Mouse (Mus musculus) embryo, embryonic 11.5 days (tissue): ENCODE results near the gene Lgals3.
"Not testable (repeated sequence)": the region's sequence is repeated elsewhere in the genome, so short reads cannot be mapped to it uniquely, and the experiment has no call there.

Experiments
- DNase-seq: peaks from one replicate; pipeline ENCODE4 v3.0.0-alpha.2; 2012; ENCODE audit warnings: low read depth, low spot score

Lgals3 gene

DNA sequence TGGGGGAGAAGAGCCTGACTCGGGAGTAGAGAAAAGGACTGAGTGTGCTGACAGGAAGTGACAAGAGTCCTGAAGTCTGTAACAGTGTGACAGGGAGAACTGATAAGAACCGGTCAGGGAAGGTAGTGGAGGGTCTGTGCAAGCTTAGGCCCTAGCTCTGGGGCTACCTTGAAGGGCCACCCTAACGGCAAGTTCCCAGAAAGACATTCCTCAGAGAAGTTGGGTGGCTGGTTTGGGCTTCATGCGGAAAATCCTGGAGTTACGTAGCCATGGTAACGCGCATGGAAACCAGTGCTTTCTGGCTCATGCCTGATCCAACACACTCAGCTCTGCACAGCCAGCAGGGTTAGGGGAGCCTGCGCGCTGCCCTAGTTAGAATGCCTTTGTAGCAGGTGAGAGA lies at the start of gene Lgals3:
Gene Lgals3 (plus strand): TSS at position 291 of the 400 bp plus-strand sequence.
- no peak for DNase-seq

DNA sequence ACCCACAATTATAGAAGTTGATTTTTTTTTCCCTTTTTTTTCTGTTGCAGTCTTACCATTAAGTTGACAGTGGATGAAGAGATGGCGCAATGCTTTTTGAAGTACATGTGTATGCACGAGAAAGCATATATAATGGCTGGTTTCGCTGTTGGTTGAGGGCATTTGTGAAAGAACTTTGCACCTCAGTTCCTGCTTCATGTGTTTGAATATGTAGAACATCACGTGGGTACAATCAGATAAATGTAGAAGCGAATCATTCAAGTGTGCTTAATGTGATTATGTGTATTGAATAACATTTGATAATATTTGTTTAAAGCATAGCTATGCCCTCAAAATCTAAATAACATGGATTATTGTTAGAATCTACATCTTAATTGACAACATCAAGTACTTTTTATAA lies 48.2 kb upstream of the Lgals3 start:
- no peak for DNase-seq

DNA sequence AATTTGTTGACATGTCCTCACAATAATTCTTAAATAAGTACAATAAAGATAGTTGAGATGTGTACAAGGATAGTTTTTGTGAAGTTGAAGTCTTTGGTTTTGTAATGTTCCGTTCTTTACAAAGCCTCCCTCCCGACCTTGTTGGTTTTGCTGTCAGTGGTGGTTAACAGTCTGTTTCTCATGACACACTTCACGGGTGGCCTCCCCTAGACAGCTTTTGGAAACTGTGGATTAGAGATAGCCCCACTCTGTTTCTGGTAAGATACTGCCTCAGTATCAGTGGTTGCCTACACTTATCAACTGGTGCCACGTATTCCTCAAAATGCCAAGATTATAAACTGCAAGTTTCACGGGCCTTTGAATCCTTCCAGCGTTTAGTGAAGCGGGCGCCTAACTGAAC lies 46.0 kb upstream of the Lgals3 start:
- not testable (repeated sequence) for DNase-seq

DNA sequence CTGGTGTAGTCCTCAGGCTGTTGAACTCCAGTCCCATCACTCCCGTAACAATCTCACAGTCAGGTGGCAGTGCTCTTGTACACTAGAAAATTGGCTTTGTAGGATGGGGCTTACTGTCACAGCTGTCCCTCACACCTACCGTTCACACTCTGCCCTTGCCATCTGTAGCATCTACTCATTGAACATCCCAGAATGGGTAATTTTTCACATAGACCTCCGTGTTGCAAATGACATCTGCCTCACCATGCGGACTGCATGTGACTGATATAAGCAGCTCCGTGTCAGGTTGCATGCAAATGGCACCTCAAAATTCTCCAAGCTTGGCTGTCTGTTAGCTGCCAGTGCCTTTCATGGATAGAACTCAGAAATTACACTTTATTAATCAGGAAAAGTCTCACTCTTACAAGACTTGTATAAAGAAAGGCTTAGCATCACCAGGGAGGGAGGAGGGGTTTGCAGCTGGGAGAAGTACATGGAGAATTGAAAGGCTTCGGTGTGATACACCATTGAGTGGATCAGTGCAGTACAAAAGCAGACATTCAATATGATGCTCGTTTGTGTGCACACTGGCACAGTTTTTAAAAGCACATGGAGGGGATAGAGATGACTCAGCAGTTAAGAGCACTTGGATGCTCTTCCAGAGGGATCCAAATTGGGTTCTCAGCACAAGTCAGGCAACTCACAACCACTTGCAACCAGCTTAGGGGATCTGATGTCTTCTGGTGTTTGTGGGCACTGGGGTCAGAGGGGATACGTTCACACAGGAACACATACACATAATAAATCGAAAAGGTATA lies 41.4 kb upstream of the Lgals3 start:
- no peak for DNase-seq

DNA sequence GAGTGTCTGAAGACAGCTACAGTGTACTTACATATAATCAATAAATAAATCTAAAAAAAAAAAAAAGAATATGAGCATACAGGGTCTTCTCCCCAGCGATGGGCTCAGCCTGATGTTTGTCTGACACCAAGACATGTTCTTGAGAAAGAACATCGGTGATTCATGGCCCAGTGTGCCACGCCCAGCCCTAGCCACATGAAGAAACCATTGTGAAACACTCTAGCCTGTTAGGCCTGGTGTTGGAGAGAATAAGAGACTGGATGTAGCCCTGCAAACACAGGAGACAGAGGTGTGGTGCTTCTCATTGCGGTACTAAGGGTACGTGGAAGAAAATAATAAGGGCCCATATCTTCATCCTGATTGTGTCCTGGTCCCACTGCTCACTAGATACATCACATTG lies 40.2 kb upstream of the Lgals3 start:
- DNase-seq = no peak

DNA sequence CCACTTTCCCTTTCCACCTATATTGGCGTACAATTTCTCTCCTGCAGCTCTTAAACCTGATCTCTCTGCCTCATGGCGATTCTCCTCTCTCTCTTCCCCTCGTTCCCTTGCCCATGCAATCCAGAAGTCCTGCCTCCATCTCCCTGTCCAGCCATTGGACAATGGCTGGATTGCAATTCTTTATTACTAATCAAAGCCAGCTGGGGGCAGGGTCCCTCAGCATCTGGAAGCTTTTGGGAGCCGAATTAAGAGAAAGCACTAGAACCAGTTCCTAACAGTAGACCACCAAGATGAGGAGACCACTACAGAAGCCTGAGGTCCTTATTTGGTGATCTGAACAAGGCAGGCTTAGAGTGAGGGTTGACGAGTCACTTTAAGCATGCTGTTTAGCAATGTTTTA lies 35.6 kb upstream of the Lgals3 start:
- no peak for DNase-seq

DNA sequence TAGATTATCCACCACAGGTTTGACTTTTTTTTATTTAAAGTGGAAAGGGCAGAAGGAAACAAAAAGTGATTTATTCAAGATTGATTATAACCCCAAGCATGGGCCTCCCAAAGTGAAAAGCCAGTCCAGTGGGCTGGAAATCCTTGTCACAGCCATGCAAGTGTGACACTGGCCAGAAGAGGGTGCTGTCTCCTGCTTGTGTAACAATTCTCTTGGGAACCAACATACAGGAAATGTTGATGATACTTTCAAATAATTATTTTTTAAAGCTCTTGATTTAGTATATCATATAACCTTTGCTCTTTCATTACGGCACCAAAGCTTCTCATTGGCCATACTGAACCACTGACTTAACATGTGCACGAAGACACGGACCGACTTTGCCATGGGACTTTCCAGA lies 32.7 kb upstream of the Lgals3 start:
- peak; percentile 32 for DNase-seq

DNA sequence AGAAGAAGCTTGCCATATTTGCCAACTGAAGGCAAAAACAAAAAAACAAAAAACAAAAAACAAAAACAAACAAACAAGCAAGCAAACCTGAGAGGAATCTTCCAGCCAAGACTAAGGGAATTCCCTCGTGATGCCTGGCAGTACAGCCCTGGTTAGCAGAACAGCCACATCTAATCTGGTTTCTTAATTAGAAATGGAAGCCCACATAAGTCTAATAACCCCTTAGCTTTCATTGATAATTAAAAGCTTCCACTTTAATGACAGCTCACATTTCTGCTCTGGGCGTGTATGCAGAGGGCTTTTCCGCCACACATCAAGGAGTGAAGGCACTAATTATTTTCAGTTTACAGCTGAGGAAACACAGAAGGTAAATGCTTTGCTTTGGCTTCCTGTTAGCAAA lies 32.3 kb upstream of the Lgals3 start:
- DNase-seq = no peak

DNA sequence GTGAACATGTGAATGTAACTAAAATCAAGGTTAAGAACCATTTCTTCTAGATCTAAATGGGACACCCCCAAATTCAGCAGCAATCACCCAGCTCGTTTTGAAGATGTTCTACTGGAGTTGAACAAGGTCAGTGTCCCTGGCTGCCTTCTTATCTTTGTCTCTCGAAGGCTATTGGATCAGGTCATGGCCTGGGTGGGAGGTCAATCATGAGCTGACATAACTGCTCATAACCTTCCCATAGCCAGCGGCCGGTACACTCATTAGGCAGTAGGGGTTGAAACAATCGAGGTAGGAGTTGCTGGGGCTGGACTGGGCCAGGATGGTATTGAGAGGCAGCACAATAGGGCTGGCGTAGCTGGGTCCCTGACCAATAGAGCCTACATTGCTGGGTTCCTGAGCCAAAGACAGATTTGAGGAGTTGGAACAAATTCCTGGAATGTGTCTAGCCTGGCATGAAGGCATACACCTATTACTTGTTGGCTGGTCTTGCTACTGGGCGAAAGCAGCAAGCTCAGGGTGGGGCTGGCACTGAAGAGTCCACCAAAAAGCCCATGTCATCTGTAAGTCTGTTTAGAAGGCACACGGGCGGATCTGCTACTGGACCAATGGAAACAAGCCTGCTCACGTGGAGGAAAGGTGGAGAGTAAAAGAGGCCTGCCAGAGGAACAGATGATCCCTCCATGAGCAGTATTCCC lies 27.2 kb upstream of the Lgals3 start:
- DNase-seq = no peak

DNA sequence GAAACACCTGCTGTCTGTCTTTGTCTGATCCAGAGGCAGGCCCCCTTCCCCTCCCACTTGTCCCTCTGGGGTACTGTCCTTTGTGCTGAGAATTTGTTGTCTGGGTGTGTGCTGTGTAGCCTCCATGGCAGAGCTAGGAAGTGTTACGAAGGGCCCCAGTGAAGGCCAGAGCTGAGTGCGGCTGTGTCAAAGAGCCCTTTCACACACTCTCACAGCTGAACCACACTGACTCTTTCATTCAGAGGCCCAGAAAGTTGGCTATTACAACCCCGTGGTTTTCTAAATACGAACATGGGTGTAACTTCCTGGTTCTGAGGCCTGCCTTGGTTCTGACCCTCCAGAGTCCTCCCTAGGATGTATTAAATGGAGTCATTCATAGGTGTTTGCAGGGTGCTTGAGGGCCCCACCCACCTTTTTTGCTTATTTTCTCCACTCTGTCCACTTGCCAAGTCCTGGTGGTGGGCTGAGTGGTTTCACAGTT lies 25.7 kb upstream of the Lgals3 start:
- no peak for DNase-seq

DNA sequence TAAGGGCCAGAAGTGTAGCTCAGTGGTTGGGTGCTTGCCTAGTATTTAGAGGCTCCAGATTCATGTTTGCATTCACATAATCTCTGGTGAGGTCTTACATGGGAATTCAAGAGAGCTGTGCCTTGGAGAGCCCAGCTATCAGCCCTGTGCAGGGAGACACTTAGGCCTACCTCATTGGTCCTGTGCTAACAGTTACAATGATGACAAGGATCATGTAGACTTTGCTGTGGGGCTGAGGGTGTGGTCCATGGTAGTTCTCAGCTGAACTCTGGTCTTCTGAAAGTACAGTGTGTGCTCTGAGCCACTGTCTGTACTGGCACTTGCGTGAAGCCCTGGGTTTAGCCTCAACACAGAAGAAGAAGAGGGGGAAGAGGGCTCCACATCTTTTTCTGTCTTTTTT lies 20.8 kb upstream of the Lgals3 start:
- DNase-seq = no peak

DNA sequence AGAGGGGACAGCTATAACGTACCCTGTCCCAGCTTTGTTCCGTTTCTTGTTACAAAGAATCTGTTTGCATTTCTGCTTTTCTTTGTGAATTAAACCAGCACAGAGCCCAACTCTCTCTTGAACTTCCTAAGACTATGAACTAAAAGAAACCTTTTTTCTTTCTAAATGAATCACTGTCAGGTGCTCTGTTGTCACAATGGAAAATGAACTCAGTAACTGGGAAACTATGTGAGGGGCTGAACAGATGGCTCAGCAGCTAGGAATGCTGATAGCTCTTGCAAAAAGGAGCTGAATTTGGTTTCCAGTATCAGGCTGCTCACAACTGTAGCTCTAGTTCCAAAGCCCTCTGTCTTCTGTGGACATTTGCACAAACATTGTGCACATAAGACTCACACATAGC lies 16.6 kb upstream of the Lgals3 start:
- DNase-seq = no peak

DNA sequence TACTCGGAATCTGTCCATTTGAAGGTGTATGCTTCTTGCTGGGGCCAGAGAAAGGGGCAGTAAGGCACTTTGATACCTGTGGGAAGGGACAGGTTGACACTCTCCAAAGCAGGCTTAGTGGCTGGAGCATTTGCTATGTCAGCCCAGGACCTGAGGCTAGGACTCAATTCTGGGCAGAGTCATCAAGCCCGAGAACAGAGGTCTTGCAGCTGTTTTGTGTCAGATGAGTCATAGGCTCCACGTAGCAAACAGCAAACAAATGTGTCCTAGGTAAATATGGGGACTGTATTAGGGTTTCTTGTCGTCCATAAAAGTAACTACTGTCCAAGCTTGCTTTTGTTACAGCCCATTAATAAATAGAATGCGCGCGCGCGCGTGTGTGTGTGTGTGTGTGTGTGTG lies 15.3 kb upstream of the Lgals3 start:
- DNase-seq = no peak

DNA sequence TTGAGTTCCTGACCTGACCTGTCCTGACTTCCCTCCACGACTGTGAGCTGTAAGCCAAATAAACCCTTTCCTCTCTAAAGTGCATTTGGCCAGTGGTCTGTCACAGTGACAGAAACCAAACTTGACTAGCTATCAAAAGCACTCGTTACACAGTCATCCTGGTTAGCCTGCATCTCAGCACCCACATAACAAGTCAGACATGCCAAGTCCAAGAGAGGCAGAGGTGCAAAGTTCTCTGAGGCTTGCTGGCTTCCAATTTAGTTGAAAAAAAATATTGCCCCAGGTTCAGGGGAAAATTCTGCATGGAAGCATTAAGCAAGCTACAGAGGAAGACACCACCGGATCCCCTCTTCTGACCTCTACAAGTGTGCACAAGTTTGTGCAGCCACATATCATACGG lies 14.3 kb upstream of the Lgals3 start:
- DNase-seq = no peak

DNA sequence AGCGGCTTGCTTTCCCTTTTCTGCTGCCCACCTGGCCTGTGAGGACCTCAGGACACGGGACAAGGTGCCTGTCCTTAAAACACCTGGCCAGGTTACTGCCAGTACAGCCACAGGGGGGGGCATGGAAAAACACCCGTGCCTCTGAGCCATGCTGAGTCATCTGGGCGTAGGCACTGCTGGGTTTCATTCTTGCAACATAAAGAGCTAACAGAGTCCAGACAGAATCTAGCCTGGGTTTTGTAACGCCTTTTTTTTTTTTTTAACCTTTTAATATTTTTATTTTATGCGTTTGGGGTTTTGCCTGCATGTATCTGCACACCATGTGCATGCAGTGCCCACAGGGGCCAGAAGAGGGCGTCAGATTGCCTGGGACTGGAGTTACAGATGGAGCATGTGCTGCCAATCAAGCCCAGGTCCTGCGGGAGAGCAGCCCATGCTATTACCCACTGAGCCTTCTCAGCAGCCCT lies 13.4 kb upstream of the Lgals3 start:
- no peak for DNase-seq

DNA sequence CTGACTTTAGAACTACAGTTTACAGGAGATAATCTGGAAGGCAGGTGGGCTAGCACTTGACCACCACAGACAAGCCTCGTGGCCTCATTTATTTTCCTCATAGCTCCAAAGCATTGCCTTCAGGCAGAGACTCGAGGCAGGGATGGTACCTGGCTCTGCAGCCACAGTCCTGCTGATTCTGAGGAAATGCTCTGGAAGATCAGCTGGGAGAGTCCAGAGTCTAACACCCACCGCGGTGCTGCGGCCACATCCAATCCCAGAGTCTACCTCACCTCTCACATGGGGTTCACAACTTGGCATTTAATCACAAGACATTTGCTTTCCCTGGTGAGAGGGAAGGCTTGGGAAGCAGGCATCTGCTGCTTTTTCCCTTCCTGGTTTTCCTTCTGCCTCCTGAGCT lies 12.6 kb upstream of the Lgals3 start:
- DNase-seq = no peak

DNA sequence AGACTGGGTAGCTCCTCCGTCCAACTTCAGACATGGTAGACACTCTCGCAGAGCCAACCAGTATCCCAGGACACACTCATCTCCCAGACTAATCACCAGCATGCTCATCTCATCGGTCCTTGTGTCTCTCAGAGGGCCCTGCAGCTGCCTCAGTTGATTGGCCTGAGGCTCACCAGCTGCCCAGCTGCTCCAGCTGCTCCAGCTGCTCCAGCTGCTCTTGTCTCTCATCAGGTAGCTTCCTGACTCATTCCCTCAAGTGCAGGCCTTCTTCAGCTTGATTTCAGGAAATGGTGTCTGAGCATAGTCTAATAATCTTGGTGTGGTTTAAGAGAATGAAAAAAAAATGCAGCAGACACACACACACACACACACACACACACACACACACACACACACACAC lies 10.9 kb upstream of the Lgals3 start:
- no peak for DNase-seq

DNA sequence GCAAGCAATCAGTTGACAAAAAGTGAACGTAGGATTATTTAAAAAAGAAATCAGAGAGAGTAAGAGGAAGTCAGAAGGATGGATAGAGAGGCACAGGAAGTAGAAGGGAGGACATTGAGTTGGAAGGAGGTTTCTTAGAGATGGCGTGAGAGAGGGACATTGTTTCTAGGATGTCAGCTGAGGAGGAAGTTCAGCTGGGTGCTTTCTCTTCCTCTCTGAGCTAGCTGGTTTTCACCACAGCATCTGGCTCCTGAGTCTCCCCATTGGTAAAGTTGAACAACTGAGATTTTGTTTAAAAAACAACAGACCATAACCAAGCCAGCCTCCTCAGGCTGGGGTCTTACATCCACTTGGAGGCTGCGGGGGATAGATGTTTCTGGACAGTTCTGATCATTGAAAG lies 7.9 kb upstream of the Lgals3 start:
- DNase-seq = no peak

DNA sequence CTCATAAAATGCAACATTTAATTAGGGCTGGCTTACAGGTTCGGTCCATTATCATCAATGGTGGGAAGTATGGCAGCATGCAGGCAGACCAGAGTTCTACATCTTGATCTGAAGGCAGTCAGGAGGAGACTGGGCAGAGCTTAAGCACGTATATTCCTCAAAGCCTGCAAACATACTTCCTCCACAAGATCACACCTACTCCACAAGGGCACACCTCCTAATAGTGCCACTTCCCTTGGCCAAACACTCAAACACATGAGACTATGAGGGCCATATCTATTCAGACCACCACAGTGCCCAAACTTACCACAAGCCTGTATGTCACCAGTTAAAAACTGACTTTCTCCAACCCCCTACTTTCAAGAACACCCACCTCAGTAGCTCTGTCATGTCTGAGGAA lies 6.1 kb upstream of the Lgals3 start:
- no peak for DNase-seq

DNA sequence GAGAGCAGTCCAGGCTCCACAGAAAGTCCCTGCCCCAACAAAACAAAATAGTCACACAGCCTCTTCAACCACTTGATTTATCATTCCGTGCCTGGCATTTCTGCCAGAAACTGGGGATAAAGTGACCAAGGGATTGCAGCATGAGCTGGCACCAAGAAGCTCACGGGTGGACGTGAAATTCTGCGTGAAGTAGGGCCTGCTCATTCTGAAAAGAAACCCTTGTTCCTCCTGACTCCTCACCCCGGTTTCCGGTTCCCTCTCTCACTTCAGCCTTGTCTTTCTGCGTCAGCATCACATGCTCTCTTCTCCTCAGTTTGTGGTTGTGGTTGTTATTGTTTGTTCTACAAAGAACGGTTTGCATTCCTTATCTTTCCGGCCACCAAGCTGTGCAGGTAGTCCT lies 5.7 kb upstream of the Lgals3 start:
- DNase-seq = no peak

DNA sequence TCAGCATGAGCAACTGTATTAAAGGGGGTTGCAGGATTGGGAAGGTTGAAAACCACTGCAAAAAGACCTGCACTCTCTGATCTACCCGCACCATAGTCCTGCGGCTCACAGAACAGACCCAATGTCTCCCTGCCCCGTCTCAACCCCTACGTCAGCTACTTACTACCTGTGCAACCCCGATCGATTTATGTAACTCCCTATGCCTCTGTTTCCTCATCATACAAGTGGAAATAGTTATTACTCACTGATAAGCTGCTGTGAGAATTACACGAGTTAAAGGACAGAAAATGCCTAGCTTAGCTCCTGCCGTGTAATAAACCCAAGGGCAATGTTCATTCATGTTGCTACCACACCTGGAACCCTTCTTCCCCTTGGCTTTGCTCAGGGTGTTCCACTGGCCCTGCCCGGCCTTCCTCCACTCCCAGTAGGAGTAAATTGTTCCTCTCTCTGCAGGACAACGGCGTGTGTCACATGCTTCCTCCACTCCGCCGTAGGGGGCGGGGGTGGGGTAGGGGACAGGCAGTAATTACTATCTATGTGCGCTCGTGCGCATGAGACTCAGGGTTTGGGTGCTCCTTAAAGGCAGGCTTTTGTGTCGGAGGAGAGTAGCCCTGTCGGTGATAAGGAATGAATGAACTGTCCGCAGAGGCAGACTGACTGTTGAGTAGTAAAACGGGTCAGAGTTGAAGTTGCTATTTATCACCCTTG lies 2.7 kb upstream of the Lgals3 start:
- no peak for DNase-seq

DNA sequence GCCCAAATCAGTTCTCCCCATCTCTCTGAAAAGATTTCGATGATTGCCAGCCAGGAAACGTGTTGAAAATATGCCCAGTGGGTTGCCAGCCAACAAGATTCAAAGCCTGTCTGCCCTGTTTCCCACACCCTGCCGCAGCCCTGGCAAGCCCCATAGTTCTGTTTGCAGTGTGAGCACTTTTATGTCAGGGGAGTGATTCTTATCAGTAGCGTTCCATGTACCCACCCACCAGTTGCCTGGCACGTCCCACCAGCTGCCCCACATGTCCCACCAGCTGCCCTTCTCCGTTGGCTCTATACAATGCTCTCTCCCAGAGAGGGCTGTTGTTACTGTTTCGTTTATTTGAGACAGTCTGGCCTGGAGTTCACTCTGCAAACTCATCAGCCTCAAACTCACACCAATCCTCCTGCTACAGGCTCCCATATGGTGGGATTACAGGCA lies 650 bp upstream of the Lgals3 start:
- DNase-seq = no peak
